Mouse (Mus musculus): Measurements from ENCODE around the gene Gm14569. TPM values are rescaled to one million over a fixed set of nuclear protein-coding genes. Genes with fewer than 3 reads are reported as not detected.

Gm14569 gene
- total RNA-seq (2021), result not detected
- long read RNA-seq, experiment 1, result 0 reads
- long read RNA-seq, experiment 2, result 0 reads

DNA sequence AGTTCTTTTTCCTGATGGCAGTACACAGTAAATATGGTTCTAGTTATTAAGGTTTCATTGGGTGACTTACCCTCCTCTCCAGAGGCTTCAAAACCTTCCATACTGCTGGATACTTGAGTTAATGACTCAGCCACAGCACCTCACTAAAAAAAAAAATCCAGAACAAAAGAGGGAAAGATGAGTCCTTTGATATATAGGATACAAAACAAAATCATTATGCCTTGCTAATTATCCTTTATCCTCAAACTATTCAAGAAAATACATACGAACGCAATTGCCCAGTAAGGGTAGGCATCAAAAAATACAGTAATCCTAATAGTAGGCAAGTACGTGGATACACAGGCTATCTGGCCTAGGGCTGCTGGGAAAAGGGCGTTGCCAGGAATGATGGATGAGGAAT lies at the start of gene Gm14569:
Gene Gm14569 (minus strand): TSS at position 101 of the 400 bp plus-strand sequence.
- no peak for DNase-seq

DNA sequence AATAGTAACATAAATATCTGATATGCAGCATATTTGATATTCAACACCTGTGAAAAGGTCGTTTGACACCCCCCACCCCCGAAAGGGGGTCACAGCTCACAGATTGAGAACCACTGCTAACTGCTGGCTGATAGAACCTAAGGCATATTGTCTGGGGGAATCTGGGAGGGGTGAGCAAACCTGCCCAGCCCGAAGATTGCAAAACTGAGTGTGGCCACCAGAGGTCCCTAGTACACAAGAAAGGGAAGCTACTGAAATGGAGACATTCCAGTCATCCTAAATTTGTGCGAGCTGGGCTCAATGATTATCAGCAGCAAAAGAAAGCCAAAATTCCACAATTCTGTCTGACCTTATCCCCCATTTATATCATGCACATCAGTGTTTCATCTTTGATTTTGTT lies 42.9 kb upstream of the Gm14569 start:
- peak; percentile 75 for DNase-seq

DNA sequence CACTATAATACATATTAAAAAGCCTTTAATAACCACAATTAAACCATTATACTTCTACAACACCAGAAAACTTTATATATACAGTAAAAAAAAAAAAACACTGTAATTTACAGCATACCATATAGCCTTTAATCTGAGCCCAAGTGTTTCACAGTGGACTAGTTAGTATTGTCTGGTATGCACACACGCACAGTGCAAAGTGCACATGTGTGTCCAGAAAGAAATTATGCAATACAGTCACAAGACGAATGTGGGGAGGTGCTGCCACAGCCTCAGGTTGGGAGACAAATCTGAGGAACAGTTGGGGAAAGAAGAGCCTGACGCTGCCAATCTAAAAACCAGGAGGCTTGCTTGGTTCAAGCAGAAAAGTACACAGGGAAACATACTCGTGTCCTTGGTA lies 42.1 kb upstream of the Gm14569 start:
- no peak for DNase-seq

DNA sequence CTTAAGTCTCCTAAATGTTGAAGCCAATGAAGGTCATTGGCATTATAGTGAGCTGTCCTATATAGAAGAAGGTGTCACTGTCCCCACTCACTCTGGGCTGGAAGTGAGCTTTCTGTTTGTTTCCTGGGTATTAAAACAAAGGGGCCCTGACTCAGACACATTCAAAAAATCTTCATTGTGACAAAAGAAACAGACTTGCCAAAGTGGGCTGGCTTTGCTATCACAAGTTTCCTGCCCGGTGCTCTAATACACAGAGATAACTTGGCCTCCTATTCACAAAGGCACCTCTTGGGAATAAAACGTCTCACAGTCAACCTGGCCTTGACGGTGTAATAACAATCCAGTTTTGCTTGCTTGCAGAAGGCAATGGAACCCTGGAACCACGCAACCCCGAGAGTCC lies 38.6 kb upstream of the Gm14569 start:
- no peak for DNase-seq

DNA sequence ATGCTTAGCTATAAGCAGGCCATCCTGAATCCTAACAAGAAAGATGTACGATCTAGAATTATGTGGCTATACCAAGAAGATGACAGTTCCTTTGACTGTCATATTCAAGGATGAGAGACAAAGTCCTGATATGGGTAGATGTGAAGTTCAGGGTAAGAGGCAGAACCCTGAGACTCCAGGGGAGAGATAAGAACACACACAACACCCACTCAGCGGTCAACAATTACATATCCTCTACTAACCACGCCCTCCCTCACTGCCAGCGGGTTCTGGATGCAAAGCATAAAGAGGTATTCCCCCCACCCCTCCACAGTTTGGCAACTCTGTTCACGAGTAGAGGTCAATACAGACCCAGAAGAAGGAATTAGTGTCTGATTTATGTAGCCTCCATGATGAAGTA lies 32.1 kb upstream of the Gm14569 start:
- DNase-seq, result no peak

DNA sequence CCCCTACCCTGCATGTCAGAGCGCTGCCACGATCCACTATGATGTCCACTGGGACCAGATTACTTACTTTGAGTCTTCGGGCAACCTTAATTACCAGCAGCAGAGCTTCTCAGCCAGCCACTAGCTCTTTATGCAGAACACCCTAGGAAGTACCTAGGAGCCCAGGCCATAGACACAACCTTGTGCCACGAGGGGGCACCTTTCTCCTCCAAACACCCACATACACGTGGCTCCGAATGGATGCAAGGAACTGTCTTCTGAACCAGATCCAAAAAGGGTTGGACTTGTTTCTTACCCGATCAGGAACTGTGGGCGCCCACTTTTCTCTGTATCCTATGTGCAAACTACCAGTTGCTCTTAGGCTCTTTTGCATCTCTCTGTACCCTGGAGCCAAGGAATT lies 22.1 kb upstream of the Gm14569 start:
- no peak for DNase-seq

DNA sequence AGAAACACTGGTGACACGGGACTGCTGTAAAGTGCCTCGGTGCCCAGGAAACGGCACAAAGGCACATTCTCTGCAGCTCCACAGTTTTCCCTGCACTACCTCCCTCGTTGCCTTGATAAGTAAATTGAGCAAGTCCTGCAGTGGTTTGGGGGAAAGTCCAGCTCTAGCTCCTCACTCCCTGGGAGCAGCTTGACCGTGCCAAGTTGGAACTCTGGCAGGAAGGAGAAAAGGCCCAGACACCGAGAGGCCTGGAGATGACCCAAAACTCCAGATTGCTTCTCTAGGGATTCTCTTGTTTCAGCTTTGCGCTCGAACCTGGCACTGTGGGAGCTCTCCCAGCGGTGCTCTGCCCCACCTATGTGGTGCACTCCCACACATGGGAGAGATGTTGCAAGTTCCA lies 21.6 kb upstream of the Gm14569 start:
- peak; percentile 2 for DNase-seq

DNA sequence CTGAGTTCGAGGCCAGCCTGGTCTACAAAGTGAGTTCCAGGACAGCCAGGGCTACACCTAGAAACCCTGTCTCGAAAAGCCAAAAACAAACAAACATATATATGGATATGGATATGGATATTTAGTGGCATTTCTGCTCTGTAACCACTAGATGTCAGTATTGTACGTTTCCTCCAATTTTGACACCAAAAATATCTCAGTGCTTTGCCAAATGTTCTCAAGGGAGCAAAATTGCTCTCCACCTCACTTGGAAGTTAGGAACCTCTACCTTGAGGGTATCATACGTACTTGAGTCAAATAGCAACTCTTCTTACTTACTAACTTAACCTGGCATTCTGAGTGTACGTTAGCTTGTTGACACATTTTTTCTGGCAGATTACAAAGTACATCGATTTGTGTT lies 15.2 kb upstream of the Gm14569 start:
- no peak for DNase-seq

DNA sequence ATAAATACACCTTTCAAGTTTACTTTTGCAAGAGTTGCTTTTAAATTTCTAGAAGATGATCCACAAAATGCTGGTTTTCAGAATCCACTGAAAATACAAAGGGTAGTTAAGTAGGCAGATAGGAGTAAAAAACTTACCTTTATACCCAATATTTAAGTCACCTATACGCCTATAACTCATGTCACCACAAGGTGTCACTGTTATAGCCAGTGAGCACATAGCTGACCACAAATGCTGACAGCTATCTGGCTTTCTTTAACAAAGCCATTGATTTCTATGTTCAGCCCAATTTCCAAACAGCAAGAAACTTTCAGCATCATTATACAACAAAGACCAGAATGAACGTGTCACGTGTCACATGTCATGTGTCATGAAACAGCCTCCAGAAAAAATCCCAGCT lies 2.1 kb downstream of the Gm14569 start:
- no peak for DNase-seq

DNA sequence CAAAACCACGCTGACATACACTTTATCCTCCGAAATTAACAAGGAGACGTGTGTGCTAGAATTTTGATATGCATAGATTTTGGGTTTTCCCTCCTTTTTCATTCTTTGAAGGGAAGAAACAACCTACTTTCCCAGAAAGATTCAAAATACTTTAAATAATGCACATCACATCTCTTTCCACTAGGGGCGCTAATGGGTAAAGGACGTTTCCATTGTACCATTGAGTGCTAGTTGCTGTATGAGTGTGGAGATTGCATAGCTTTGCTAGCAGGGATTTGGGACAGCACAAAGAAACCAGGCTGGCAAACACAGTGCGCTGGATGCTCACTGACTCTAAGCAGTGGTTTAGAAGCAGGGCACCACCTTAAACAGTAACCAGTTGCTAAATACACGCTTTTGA lies 3.6 kb downstream of the Gm14569 start:
- no peak for DNase-seq

DNA sequence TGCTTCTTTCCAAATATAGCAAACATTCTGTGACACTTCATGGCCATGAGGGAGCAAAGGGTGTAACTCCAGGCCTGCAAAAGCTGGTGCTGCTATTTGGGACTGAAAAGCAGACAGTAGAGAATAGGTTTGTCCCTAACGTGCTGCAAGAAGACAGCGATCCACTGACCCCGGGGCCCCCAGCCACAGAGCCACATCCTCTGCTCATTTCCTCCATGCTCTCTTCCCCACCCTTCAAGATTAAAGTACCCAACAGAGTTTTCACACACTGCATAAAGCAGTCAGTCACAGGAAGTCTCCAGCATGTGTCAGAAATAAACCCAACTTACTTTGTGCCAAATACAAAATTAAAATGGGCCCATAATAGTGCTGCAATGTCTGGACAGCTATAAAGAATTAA lies 16.8 kb downstream of the Gm14569 start:
- DNase-seq, result no peak

DNA sequence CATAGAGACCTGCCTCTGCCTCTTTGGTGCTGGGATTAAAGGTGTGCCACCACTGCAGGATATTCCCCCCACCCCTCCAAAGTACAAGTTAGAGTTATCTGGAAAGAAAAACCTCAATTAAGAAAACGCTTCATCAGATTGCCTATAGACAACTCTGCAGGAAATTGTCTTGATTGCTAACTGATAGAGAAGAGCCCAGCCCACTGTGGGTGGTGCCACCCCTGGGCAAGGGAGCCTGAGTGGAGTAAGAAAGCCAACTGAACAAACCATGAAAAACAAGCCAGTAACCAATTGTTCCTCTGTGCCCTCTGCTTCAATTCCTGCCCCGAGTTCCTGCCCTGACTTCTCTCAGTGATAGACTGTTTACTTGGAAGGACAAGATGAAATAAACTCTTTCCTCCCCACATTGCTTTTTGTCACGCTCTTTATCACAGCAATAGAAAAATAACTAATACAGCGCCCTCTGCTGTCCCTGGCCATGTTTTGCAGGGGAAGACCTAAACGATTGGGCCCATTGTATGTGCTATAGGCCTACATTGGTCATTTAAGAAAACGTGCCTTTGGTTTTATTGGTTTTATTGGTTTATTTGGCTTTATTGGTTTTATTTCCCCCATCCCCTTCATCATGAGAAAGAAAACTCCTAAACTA lies 17.4 kb downstream of the Gm14569 start:
- DNase-seq, result no peak

DNA sequence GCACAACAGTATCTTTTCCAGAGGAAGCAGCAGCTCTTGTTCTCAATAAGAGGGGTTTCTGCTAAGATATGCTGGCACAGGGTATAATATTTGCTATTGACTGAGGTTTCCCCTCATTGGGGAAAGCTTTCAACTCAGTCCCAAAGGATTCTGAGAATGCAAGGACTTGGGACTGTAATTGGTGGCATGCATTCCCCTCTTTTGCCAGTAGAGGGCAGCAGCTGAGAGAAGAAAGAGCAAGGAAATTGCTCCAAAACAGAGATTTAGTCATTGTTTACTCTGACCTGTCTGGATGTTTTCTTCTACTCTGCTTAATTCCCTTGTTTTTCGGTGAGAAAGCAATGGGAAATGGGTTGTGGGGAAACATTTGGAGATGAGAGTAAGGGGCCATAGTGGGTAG lies 35.6 kb downstream of the Gm14569 start:
- peak; percentile 14 for DNase-seq

DNA sequence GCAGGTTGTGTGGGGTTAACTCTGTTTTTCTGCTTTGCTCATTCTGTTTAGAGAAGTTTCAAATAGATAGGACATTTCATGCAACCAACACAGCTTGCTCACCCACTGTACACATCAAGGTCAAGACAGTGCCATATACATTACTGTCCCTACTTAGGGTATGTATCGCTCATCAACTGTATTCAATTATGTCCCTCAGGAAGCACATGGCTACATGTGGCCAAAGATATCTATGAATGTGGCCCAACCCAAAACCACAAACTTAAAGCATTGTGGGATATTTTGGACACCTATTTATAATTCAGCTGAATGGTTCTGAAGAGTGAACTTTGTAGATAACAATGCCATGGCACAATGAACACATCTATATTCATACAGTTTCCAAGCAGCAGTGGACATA lies 53.7 kb downstream of the Gm14569 start:
- no peak for DNase-seq

DNA sequence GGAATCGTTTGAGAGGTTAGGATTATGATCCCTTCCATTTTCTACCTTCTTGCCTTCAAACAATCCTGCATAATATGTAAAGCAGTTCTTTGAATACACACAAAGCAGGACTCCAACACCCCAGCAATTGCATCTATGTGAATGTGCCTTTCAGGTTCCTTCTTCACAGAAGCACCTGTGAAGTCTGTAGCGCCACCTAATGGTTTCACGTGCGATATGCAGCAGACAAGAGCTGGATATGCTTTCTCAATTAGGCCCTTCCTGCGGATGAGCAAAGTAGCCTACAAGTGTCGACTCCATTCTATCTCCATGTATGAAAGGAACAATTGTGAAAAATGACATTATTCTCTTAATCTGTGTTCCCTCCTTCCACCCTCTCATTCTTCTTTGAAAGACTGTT lies 56.6 kb downstream of the Gm14569 start:
- no peak for DNase-seq

DNA sequence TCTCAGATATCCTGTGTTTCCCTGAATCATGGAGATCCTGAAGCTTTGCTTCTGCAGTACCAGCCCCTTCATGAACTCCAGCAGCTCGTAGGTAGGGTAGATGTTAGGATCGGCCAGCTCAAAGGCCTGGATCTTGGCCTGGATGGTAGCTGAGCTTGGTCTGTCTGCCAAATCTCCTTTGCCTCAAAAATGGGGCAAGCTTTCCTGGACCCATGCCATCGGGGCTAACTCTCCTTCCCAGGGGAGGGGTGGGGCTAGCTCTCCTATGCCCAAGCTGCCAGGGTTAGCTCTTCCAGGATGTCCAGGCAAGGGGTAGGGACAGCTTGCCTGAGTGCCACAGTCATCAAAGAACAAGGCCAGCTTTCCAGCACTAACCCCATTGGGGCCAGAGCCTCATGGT lies 72.5 kb downstream of the Gm14569 start:
- no peak for DNase-seq

DNA sequence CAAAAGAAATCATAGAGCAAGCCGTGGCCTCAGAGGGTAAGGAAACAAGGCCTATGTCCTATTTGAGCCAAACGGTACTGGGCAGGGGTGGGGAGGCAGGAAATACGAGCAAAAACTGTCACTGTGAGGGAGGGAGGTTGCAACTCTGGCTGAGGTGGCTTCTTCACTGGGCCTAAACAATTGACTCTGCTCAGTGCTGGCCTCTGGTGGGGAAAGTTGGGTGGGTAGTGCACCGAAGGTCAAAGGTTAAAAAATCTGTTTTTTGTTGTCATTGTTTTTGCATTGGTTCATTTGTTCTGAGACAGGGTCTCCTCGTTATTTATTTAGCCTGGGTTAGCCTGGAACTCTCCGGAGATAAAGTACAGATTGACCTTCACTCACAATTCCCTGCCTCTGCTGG lies 89.3 kb downstream of the Gm14569 start:
- no peak for DNase-seq

DNA sequence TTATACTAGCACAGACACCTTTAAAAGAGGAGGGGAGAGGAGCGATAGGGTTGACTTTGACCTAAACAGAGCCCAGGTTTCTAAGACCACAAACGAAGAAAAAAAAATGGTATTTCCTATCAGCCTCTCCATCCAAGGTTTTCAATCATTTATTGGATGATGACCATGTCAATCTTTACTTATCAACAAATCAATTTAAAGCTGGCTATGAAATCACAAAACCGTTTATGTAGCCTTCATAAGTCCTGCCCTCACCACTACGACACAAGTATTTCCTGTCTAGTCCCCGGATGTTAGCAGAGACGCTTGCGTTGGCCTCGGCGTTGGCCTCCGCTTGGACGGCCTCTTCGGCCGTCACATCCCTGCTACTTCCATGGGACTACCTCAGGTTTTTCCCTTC lies 90.7 kb downstream of the Gm14569 start, which contains the start of gene Gm6268:
Gene Gm6268 (plus strand): TSS at position 301 of the 400 bp plus-strand sequence.
- DNase-seq, result no peak

DNA sequence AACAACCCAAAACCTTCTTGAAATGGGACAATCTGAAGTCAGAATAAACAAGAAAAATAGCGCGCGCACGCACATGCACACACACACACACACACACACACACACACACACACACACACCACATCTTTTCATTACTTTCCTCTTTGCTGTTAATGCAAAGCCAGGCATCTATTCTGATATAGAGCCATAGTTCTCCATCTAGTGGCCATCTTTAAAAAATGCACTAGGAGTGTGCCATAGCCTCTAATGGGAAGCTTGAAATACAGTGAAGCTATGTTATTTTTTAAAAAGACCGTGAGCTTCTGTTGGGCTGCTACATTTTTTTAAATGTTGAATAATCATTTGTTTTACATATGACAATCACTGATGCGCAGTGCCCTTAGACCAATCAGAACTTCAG lies 98.4 kb downstream of the Gm14569 start:
- DNase-seq, result no peak

DNA sequence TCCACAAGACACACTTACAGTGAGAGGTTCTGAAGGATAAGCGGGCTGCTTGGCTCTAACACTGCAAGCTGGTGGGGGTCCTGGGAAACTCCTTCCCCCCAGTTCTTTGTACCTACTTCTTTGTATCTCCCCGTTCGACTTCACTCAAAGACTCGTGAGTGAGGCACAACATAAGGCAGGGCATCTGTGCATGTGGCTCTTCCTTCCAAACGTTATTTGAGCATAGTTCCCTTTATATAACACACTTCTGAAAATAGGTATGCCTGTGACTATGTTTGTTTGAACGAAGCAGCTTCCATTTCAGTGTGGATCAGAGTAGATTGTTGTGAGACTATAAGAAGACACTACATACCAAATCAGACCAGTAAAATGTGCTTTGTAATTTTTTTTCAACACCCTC lies 99.0 kb downstream of the Gm14569 start:
- DNase-seq, result no peak

DNA sequence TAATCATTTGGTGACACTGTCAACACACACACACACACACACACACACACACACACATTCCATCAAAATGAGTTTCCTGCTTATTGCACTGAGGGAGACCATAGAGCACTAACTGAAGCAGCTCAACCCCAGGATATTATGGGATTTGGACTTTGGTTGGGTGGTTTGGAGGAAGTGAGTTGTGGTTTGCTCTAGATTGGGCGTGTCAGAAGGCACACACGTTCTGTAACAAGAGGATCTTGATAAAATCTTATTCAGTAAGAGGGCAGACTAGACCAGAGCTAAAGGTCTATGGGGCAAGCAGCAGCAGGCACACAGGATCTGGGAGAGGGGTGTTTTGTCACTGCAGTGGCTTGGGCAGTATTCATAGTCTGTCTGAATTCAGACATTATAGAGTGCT lies 101.1 kb downstream of the Gm14569 start:
- no peak for DNase-seq

DNA sequence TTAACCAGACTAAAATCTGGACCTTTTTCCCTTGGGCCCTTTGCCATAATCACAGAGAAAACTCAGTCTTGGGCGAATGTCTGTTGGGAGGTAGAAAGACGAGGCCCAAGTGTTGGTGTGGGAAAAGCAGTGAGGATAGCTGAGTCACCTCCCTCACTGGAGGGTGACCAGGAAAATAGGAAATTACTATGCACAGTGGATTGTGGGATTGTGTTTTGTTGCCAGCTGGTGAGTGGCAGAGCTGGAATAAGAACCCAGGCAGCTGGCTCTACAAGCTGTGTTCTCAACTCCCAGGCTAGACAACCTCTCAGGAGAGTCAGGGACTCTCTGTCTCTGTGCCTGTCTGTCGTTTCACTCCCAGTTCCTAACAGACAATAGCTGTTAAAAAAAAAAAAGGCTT lies 101.7 kb downstream of the Gm14569 start:
- no peak for DNase-seq

DNA sequence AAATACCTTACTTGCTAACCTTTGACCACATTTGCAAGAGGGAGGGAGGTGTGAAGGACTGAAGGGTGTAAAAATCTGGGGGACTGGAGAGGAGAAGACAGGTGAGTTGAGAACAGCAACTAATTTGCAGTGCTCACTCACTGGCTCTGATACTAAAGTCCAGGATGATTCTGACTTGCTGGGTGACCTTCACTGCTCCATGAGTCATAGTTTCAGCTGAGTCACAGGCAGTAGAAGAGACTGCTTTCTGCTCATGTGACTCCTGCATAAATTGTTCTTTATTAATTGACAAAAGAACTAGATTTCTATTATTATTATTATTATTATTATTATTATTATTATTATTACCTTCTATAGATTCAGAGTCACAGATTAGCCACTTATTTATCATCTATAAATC lies 106.3 kb downstream of the Gm14569 start:
- DNase-seq, result no peak

All from gastrocnemius, postnatal 10 days (tissue).